Mouse (Mus musculus): Measurements from ENCODE around the gene Zc3h12a.

DNA sequence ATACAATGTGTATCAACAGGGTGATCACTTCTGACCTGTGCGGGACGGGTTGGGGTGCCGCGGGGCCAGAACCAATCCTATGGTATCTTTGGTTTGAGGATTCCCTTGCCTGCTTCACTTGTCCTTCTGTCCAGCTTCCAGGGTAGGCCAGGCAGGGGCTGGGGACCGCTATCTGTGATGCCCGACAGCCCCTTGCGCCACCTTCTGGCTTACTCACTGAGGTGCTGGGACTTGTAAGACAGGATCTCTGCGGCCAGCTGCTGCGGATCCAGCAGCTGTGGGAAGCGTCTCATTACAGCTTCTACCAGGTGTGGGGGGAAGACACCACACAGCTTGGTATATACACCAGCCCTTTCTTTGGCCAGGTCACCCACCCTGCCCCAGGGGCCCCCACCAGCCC, 8.6 kb downstream of the Zc3h12a start:
- TF ChIP-seq TAL1 (IDR thresholded peaks at IDR 0.05; ENCODE audit: low read length) (no peak), POLR2A (IDR thresholded peaks at IDR 0.05; ENCODE audit: control insufficient read depth in 1 of 2, insufficient read depth in 1 of 2, low read depth in 1 of 2, low read length in 2 of 2, poor library complexity in 1 of 2) (no peak), GATA1 (IDR thresholded peaks at IDR 0.05; ENCODE audit: low read depth, low read length) (no peak), TBP (IDR thresholded peaks at IDR 0.05; ENCODE audit: low read depth, low read length) (no peak), NELFE (IDR thresholded peaks at IDR 0.05; ENCODE audit: low read depth, low read length) (no peak), POLR2AphosphoS2 (IDR thresholded peaks at IDR 0.05; ENCODE audit: low read length) (no peak)
